Mouse (Mus musculus) testis, adult 2 months (tissue): ENCODE measurements around the gene Ldah.

Experiments
- CTCF ChIP-seq: fragments of 200-500 bp; IDR thresholded peaks from 2 replicates; pipeline ENCODE4 v1.5.1; 2012; ENCODE audit warnings: low read depth, mild to moderate bottlenecking, inconsistent platforms, low read length, moderate library complexity; ENCODE audit not compliant: control insufficient read depth, insufficient read depth, insufficient replicate concordance
- POLR2A ChIP-seq: fragments of 200-500 bp; IDR thresholded peaks from 2 replicates; pipeline ENCODE4 v1.6.1; 2012; ENCODE audit warnings: low read depth, mild to moderate bottlenecking, inconsistent platforms, low read length, moderate library complexity; ENCODE audit not compliant: control insufficient read depth

- no peak for TF ChIP-seq POLR2A
- TF ChIP-seq CTCF: no peak
Measured at GRCm38 (mm10) chr12:8296154-8296553, 88.2 kb downstream of the Ldah start.
